Mouse (Mus musculus): ENCODE measurements around the gene Pcolce2. TPM values are rescaled to one million over a fixed set of nuclear protein-coding genes. Genes with fewer than 3 reads are reported as not detected.

Pcolce2 gene
- polyA plus RNA-seq, 1 experiment from 2014 or later, result 9.1 TPM

DNA sequence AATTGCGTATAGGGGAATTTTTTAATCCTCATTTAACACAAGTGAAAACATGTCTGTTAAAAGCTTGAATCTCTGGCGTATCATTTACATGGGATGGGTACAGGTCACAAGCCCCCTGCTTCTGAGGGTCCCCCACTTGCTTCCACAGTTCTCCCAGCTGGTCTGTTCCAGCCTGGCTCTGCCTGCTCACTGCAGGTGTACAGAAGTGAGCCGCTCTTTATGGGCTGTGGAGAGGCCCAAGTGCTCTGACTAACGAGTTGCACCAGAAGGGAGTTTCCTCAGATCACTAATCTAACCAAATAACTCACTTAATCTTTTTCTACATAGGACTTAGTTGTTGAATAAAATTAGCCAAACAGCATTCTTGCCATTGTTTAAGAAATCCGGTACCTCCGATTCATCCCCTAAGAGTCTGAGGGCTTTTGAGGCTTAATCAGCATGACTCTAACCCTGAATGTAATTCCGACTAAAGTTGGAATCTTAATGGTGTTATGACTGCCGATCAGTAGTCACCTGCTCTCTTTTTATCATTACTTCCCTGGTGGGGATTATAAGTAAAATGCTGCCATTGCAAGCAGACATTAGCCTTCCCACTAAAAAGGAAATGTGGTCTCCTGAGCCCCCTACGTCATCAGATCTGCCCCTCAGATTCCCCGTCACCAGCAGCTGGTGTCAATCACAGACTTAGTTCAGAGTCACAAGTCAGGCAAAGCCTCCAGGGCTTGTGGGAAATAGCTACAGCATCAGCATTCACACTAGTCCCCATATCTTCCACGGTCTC lies 48.4 kb downstream of the Pcolce2 start:
- Histone ChIP-seq H3K9ac (no peak overlapping the region), H3K4me1 (replicated peaks) (no peaks in the 10 kb centered on the region), H3K4me3 (replicated peaks) (no peak overlapping the region), H3K27ac (no peak overlapping the region), H3K4me2 (no peak overlapping the region), H3K27me3 (no peaks in the 10 kb centered on the region), H3K9me3 (replicated peaks) (no peaks in the 10 kb centered on the region), H3K36me3 (0 out of 2 replicates have a peak, but pooled peaks cover 5% of the 10 kb centered on the region)
- no peak for ATAC-seq (ENCODE audit: low read depth)
- WGBS (ENCODE audit: insufficient replicate concordance), result 61% methylated on average over 11 of the region's 11 CpGs
- DNase-seq, result no peak

DNA sequence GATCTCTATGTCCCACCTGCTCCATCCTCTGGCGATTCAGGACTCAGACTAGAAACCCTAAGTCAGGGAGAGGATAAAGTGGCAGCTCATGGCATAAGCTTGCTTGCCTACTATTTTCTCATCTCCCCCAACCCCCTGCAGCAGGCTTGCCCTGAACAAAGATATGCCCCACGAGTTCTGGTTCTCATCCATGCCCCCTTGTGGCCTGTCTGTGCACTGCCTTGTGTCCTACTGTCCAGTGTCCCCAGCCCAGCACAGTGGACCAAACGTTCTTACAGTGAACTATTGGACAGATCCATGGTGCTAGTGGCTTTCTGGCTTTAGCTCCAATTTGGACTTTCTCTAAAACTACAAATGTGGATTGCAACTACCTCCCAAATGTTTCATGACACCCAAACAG lies 50.7 kb downstream of the Pcolce2 start:
- ATAC-seq (ENCODE audit: low read depth) (no peak), DNase-seq (peak; percentile 3)
- Histone ChIP-seq H3K9ac (no peak overlapping the region), H3K36me3 (0 out of 2 replicates have a peak, but pooled peaks cover 5% of the 10 kb centered on the region), H3K9me3 (replicated peaks) (no peaks in the 10 kb centered on the region), H3K4me3 (replicated peaks) (no peak overlapping the region), H3K27me3 (no peaks in the 10 kb centered on the region), H3K4me2 (no peak overlapping the region), H3K27ac (no peak overlapping the region), H3K4me1 (replicated peaks) (no peaks in the 10 kb centered on the region)
- WGBS (ENCODE audit: insufficient replicate concordance), result 27% methylated on average over 3 of the region's 3 CpGs

DNA sequence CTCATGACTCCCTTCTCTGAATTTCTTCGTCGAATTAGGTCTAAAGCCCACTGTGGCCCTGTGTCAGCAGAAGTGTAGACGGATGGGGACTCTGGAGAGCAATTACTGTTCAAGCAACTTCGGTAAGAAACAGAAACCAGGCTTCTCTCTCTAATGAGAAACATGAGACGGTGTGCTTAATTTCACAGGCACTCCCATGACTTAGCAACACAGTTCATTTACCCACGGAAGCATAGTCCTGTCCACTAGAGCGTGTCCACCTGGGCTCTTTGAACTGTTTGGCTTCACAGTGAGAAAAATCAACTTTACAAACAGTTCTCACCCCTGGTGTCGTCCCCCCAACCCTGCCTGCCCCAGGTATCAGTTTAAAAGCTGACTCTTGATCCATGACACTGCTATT lies 55.4 kb downstream of the Pcolce2 start:
- Histone ChIP-seq H3K27me3 (no peaks in the 10 kb centered on the region), H3K36me3 (0 out of 2 replicates have a peak, but pooled peaks cover 5% of the 10 kb centered on the region), H3K4me1 (replicated peaks) (no peaks in the 10 kb centered on the region), H3K9me3 (replicated peaks) (no peaks in the 10 kb centered on the region), H3K9ac (no peak overlapping the region), H3K4me3 (replicated peaks) (no peak overlapping the region), H3K4me2 (no peak overlapping the region), H3K27ac (no peak overlapping the region)
- WGBS (ENCODE audit: insufficient replicate concordance), result 69% methylated on average over 8 of the region's 8 CpGs
- ATAC-seq (ENCODE audit: low read depth) (no peak), DNase-seq (no peak)

DNA sequence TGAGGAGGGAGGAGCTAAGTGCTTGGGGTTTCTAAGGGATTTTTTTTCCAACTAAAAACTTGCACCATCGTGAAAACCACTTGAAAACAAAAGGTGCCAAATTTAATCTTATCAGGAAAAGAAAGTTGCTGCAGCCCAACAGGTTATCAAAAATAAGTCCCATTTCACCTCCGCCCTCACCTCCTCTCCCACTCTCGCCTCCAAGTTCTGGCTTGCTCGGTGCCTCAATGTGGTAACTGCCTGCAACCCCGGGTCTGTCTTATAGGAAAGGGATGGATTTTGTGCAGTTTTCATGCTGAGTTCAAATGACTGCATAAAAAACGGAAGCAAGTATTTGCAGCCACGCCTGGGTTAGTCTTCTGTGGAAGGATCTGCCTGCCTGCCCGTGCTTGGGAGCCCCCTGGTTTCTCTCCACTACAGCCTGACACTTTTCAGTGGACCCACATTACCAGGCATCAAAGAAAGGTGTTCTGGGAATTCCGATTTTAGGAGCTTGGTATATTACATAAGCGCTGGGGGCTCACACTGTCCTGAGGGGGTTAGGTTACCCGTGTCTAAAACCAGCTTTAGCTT lies 56.2 kb downstream of the Pcolce2 start:
- Histone ChIP-seq H3K27ac (no peak overlapping the region), H3K27me3 (no peaks in the 10 kb centered on the region), H3K4me3 (replicated peaks) (no peak overlapping the region), H3K9me3 (replicated peaks) (no peaks in the 10 kb centered on the region), H3K4me2 (no peak overlapping the region), H3K9ac (no peak overlapping the region), H3K36me3 (0 out of 2 replicates have a peak, but pooled peaks cover 2% of the 10 kb centered on the region), H3K4me1 (replicated peaks) (no peaks in the 10 kb centered on the region)
- 53% methylated on average over 11 of the region's 11 CpGs for WGBS (ENCODE audit: insufficient replicate concordance)
- DNase-seq, result no peak
- ATAC-seq (ENCODE audit: low read depth), result no peak

DNA sequence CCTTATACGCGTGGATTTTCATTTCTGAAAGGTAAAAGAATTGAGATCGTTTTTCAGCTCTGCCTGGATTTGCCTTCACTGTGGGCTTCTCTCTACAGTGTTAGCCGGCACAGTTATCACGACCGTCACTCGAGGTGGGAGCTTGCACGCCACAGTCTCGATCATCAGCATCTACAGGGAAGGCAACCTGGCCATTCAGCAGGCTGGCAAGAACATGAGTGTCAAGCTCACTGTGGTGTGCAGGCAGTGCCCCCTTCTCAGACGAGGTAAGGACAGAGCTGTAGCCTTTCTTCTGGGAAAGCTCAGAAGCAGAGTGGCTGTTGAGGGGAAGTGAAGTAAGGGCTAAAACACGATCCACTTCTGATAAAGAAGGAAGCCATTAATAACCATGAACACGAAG lies 57.1 kb downstream of the Pcolce2 start:
- no peak overlapping the region for H3K4me2 ChIP-seq
- WGBS (ENCODE audit: insufficient replicate concordance), result 55% methylated on average over 12 of the region's 12 CpGs
- H3K9ac ChIP-seq, result no peak overlapping the region
- ATAC-seq (ENCODE audit: low read depth) (no peak), DNase-seq (no peak)
- no peaks in the 10 kb centered on the region for H3K27me3 ChIP-seq
- no peaks in the 10 kb centered on the region for H3K9me3 ChIP-seq (replicated peaks)
- no peaks in the 10 kb centered on the region for H3K4me1 ChIP-seq (replicated peaks)
- no peaks in the 10 kb centered on the region for H3K36me3 ChIP-seq
- no peak overlapping the region for H3K27ac ChIP-seq
- no peak overlapping the region for H3K4me3 ChIP-seq (replicated peaks)

DNA sequence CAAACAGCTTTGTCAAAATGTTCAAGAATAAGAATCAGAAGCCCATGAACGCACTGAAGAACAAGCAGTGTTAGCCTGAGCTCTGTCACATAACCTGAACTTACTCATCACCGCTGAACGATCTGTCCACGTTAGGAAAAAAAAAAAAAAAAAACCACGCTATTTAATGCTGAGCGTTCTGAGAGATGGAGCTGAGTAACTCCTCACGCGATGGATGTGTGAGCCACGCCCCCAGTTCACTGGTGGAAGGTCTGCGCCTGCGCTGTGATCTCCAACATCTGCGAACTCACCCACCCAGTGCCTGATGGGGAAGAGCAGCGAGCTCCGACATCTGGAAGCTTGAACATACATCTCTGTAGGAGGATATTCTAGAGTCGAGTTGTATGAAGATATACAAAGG lies 57.6 kb downstream of the Pcolce2 start:
- Histone ChIP-seq H3K27me3 (no peaks in the 10 kb centered on the region), H3K36me3 (no peaks in the 10 kb centered on the region), H3K9me3 (replicated peaks) (no peaks in the 10 kb centered on the region), H3K9ac (no peak overlapping the region), H3K4me3 (replicated peaks) (no peak overlapping the region), H3K27ac (no peak overlapping the region), H3K4me2 (no peak overlapping the region), H3K4me1 (replicated peaks) (no peaks in the 10 kb centered on the region)
- DNase-seq (no peak), ATAC-seq (ENCODE audit: low read depth) (no peak)
- WGBS (ENCODE audit: insufficient replicate concordance), result 71% methylated on average over 15 of the region's 15 CpGs

DNA sequence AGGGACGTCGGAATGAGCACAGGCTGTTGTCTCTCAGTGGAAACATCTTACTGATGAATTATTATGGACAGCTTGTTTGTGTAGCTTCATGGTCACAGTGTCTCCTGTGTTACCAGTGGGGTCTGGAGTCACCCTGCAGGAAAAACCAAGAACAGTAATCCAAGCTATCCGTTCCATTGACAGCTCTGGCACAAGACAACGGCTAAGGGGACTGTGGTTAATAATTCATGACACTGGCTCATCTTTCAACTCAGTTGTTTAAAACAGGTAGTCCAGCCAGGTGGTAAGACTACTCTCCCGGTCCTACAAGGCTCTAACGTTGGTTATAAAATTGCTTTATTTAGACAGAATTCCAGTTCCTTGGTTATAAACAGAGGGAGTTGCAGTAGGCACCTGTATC lies 59.2 kb downstream of the Pcolce2 start:
- Histone ChIP-seq H3K27me3 (no peaks in the 10 kb centered on the region), H3K4me3 (replicated peaks) (no peak overlapping the region), H3K9me3 (replicated peaks) (no peaks in the 10 kb centered on the region), H3K9ac (no peak overlapping the region), H3K27ac (no peak overlapping the region), H3K4me2 (no peak overlapping the region), H3K4me1 (replicated peaks) (no peaks in the 10 kb centered on the region), H3K36me3 (no peaks in the 10 kb centered on the region)
- ATAC-seq (ENCODE audit: low read depth) (no peak), DNase-seq (no peak)
- WGBS (ENCODE audit: insufficient replicate concordance), result 66% methylated on average over 6 of the region's 6 CpGs

DNA sequence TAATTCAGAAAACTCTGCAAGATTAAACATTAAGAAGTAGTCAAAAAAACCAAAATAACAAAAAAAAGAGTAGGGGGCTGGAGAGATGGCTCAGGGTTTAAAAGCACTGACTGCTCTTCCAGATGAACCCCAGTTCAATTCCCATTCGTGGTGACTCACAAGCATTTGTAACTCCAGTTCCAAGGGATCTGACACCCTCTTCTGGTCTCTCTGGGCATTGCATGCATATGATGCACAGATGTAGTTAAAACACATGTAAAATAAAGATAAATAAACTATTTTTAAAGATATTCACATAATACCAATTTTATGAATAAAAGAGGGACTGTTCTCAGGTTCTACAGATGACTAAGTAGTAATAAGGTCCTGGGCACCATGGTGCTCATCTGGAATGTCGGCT lies 60.4 kb downstream of the Pcolce2 start:
- DNase-seq (no peak), ATAC-seq (ENCODE audit: low read depth) (no peak)
- Histone ChIP-seq H3K4me1 (replicated peaks) (no peaks in the 10 kb centered on the region), H3K4me2 (no peak overlapping the region), H3K4me3 (replicated peaks) (no peak overlapping the region), H3K36me3 (no peaks in the 10 kb centered on the region), H3K9me3 (replicated peaks) (no peaks in the 10 kb centered on the region), H3K27ac (no peak overlapping the region), H3K27me3 (no peaks in the 10 kb centered on the region), H3K9ac (no peak overlapping the region)
- 49% methylated on average over 2 of the region's 2 CpGs for WGBS (ENCODE audit: insufficient replicate concordance)

DNA sequence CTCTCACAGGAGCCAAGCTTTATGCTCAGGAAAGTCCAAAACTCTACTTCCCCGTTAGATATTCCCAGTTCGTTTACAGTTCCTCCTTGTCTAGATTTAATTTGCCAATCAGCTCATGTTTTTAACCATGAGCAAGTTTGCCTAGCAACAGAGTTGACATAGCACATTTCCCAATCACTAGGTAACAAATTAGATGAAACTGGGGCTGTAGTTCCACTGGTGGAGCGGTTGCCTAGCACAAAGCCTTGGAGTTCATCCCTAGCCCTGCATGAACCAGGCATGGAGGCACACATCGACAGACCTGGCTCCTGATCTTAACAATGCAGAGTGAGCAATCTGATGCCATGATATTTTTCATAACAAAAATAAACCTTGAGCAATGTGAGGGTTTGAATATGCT lies 61.9 kb downstream of the Pcolce2 start:
- 55% methylated on average over 4 of the region's 4 CpGs for WGBS (ENCODE audit: insufficient replicate concordance)
- ATAC-seq (ENCODE audit: low read depth), result no peak

DNA sequence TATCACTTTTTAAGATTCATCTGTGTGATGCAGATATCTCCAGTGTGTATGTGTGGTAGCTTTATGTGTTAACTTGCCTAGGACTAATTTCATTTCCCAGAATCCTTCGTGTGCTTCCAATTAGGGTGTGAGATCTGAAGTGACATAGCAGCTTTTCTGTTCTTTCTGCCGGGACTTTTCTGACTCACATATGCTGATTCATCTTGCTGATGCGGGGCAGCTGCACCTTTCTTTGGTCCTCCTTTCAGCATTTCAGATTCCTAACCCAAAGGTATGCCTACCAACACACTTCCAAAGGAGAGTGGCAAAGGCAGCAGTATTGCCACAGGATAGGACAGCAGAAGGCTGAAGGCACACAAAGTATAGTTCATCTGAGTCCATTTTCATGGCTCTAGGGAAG lies 66.7 kb downstream of the Pcolce2 start:
- ATAC-seq (ENCODE audit: low read depth), result no peak
- Histone ChIP-seq H3K27ac (no peak overlapping the region), H3K9ac (no peak overlapping the region), H3K4me3 (replicated peaks) (no peak overlapping the region), H3K27me3 (no peaks in the 10 kb centered on the region), H3K36me3 (no peaks in the 10 kb centered on the region), H3K9me3 (replicated peaks) (no peaks in the 10 kb centered on the region), H3K4me1 (replicated peaks) (no peaks in the 10 kb centered on the region), H3K4me2 (no peak overlapping the region)
- WGBS (ENCODE audit: insufficient replicate concordance), result 43% methylated on average over 3 of the region's 3 CpGs
- no peak for DNase-seq

More for the DNA sequence above, 61.9 kb downstream of the Pcolce2 start:
- Histone ChIP-seq H3K36me3 (no peaks in the 10 kb centered on the region), H3K9ac (no peak overlapping the region), H3K4me2 (no peak overlapping the region), H3K4me1 (replicated peaks) (no peaks in the 10 kb centered on the region), H3K4me3 (replicated peaks) (no peak overlapping the region), H3K27ac (no peak overlapping the region), H3K27me3 (no peaks in the 10 kb centered on the region), H3K9me3 (replicated peaks) (no peaks in the 10 kb centered on the region)
- DNase-seq, result no peak

DNA sequence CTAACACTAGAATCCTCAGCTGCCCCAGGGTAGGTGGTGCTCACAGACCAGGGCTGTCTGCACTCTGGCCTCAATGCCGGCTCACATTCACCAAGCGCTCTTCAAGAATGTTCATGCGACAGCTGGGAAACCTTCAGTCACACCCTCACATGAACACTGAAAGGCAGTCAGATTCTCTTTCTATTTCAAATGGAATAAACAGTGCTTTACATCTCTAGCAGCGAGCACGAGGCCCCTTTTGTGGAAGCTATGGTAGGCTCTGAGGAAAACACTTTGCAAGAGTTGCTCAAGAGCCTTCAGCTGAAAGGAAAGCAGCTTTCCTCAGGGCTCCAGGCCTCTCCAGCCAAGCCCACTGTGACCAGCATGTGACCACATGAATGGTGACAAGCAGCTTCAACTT lies 68.0 kb downstream of the Pcolce2 start:
- DNase-seq, result no peak
- H3K36me3 ChIP-seq, result no peaks in the 10 kb centered on the region
- H3K4me3 ChIP-seq (replicated peaks), result no peak overlapping the region
- WGBS (ENCODE audit: insufficient replicate concordance), result 75% methylated on average over 5 of the region's 5 CpGs
- H3K4me2 ChIP-seq, result no peak overlapping the region
- no peaks in the 10 kb centered on the region for H3K4me1 ChIP-seq (replicated peaks)
- H3K27me3 ChIP-seq, result no peaks in the 10 kb centered on the region
- H3K9ac ChIP-seq, result no peak overlapping the region
- no peak overlapping the region for H3K27ac ChIP-seq
- ATAC-seq (ENCODE audit: low read depth), result no peak
- no peaks in the 10 kb centered on the region for H3K9me3 ChIP-seq (replicated peaks)

DNA sequence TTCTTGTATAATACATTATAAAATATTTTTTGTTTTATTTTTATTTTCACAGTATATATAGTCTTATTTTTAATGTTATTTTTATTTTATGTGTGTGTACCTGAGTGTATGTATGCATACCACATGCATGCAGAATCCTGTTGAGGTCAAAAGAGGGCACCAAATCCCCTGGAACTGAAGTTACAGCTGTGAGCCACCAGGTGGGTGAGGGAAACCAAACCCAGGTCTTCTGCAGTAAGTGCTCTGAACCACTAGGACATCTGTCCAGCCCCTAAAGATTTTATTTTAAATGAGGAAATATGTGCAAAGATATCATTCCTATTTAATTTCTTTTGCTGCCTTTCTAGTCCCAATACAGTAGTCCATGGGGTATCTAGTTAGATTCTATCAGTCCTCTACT lies 71.5 kb downstream of the Pcolce2 start:
- no peak for ATAC-seq (ENCODE audit: low read depth)

More for the DNA sequence above, 71.5 kb downstream of the Pcolce2 start:
- Histone ChIP-seq H3K27ac (no peak overlapping the region), H3K36me3 (no peaks in the 10 kb centered on the region), H3K9ac (no peak overlapping the region), H3K27me3 (no peaks in the 10 kb centered on the region), H3K4me2 (no peak overlapping the region), H3K4me1 (replicated peaks) (no peaks in the 10 kb centered on the region), H3K9me3 (replicated peaks) (no peaks in the 10 kb centered on the region), H3K4me3 (replicated peaks) (no peak overlapping the region)
- no peak for DNase-seq
